Mouse (Mus musculus): ENCODE measurements around the gene Chrnb4. TPM values are rescaled to one million over a fixed set of nuclear protein-coding genes. Genes with fewer than 3 reads are reported as not detected.

The Chrnb4 gene
- polyA plus RNA-seq (2015; fragmentation: Nextera tagmentation; extraction: Ambion mirVana), result 5.4 and 15.8 TPM in 2 replicates

DNA sequence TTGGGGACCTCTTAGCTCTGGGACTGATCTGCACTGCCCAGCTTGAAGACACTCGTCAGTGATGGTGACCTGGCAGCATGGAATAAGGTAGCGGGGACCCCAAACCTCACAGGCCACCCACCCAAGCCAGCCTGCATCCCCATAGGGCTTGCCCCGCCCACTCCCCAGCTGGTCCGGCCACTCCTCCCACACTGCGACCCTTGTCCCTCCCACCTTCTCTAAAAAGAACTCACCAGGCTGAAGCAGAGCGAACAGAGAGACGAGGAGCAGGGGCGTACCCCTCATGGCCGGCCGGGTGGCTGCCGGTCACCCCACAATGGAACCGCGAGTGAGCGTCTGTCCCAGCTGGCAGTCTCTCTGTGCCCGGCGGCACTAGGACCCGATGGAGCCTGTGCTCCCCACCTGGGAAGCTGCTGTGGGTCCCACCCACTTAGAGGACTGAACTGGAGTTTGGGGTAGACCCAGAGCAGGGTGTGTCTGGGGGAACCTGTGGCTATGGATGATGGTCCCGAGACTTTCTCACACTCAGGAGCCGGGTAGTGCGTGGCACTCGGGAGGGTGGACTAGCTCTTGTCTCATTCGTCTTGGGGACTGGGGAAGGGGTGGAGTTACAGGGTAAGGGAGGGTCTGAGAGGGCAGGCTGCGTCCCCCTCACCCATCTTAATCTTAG is at the start of gene Chrnb4:
Chrnb4 (minus strand) TSS at position 569 of the 670 bp plus-strand sequence.

DNA sequence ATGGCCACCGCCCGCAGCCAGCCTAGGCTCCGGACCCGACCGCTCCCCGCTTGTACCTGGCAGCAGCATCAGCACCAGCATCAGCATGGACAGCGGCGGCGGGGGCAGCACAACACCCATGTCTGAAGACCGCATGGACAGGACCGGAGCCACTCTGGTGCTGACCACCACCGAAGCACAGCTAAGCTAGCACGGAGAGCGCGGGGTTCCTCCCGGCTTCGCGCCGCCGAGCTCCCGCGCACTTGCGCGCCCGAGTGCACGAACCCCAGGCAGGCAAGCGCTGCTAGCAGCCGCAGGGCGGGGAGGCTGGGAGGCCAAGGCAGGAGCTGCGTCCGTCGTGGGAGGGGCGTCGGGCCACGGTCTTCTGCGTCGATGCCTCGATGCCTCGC is 22.3 kb downstream of the Chrnb4 start, which contains the start of gene Chrna3:
Chrna3 (minus strand) TSS at position 288 of the 389 bp plus-strand sequence.

DNA sequence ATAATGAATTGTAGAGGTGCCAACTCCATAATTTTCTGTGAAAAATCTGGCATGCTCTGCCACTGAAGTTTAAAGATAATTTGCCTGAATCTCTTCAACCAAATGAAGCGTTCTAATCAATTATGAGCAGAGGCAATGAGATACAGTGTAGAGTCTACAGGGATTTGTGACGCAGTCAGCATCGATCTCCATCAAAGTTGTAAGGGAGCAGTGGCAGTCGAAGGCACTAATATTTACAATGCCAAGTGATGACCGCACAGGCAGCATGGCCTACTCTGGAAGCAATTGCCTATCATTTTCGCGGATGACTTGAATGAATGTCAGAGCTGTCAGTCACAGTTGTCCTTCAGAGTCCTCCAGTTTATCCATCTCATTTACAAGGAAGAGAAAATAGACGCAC is 67.9 kb downstream of the Chrnb4 start, which contains the start of gene Chrna5:
Chrna5 (plus strand) TSS at position 207 of the 400 bp plus-strand sequence.

Other genes with a start within 250 kb of the Chrnb4 start
- gene Ireb2, start 185.0 kb downstream of the Chrnb4 start, polyA plus RNA-seq (2015; fragmentation: Nextera tagmentation; extraction: Ambion mirVana), result 16.0 and 18.0 TPM in 2 replicates
- gene Hykk, start 131.5 kb downstream of the Chrnb4 start, polyA plus RNA-seq (2015; fragmentation: Nextera tagmentation; extraction: Ambion mirVana), result 2.0 and 2.2 TPM in 2 replicates
- 334 and 356 TPM in 2 replicates for gene Psma4, start 98.0 kb downstream of the Chrnb4 start, polyA plus RNA-seq (2015; fragmentation: Nextera tagmentation; extraction: Ambion mirVana)
- 0.79 and 1.4 TPM in 2 replicates for gene AY074887, start 97.8 kb downstream of the Chrnb4 start, polyA plus RNA-seq (2015; fragmentation: Nextera tagmentation; extraction: Ambion mirVana)
- 2.6 and 9.2 TPM in 2 replicates for gene Chrna5, start 67.9 kb downstream of the Chrnb4 start, polyA plus RNA-seq (2015; fragmentation: Nextera tagmentation; extraction: Ambion mirVana)
- gene Chrna3, start 22.2 kb downstream of the Chrnb4 start, polyA plus RNA-seq (2015; fragmentation: Nextera tagmentation; extraction: Ambion mirVana), result 14.0 and 30.8 TPM in 2 replicates
- 22.0 and 27.9 TPM in 2 replicates for gene Ube2q2, start 100.1 kb upstream of the Chrnb4 start, polyA plus RNA-seq (2015; fragmentation: Nextera tagmentation; extraction: Ambion mirVana)
- 28.9 and 37.8 TPM in 2 replicates for gene Fbxo22, start 160.1 kb upstream of the Chrnb4 start, polyA plus RNA-seq (2015; fragmentation: Nextera tagmentation; extraction: Ambion mirVana)